Mouse (Mus musculus) intestine, postnatal 0 days (tissue): Measurements from ENCODE around the gene Olfr47. TPM values are rescaled to one million over a fixed set of nuclear protein-coding genes. Genes with fewer than 3 reads are reported as not detected.

Experiments used
- ATAC-seq: fragments of 200-750 bp; cut with Nextera tagmentation; 2 replicates; pipeline ENCODE4 v1.8.0; 2017; ENCODE audit warnings: mild to moderate bottlenecking, moderate TSS enrichment, moderate library complexity
- H3K27ac ChIP-seq: fragments of 300-500 bp; sonication (generic); 2 replicates; pipeline ENCODE4 v1.5.1; 2014; ENCODE audit warnings: mild to moderate bottlenecking, low read depth, low read length, moderate library complexity
- H3K27me3 ChIP-seq: fragments of 300-500 bp; sonication (generic); replicated peaks from 2 replicates; pipeline ENCODE4 v1.6.1; 2014; ENCODE audit warnings: low read length, mixed read lengths; ENCODE audit not compliant: control insufficient read depth, insufficient read depth
- H3K36me3 ChIP-seq: fragments of 300-500 bp; sonication (generic); 2 replicates; pipeline ENCODE4 v1.6.1; 2014; ENCODE audit warnings: mild to moderate bottlenecking, moderate library complexity; ENCODE audit not compliant: control insufficient read depth, insufficient read depth
- H3K4me1 ChIP-seq: fragments of 300-500 bp; sonication (generic); replicated peaks from 2 replicates; pipeline ENCODE4 v1.6.1; 2014; ENCODE audit warnings: antibody characterized with exemption, low read length, mixed read lengths; ENCODE audit not compliant: control insufficient read depth, insufficient read depth
- H3K4me2 ChIP-seq: fragments of 300-500 bp; sonication (generic); replicated peaks from 2 replicates; pipeline ENCODE4 v1.6.1; 2014; ENCODE audit warnings: low read depth, mild to moderate bottlenecking, moderate library complexity
- H3K4me3 ChIP-seq: fragments of 300-500 bp; sonication (generic); 2 replicates; pipeline ENCODE4 v1.5.1; 2014; ENCODE audit warnings: low read depth, low read length
- H3K9ac ChIP-seq: fragments of 300-500 bp; sonication (generic); 2 replicates; pipeline ENCODE4 v1.6.1; 2014; ENCODE audit warnings: mild to moderate bottlenecking, low read depth, low read length
- H3K9me3 ChIP-seq: fragments of 300-500 bp; sonication (generic); 2 replicates; pipeline ENCODE4 v1.6.1; 2016; ENCODE audit warnings: mixed run types; ENCODE audit not compliant: control insufficient read depth
- CTCF ChIP-seq: sonication (generic); IDR thresholded peaks from 2 replicates; pipeline ENCODE4 v1.5.1; 2016; ENCODE audit warnings: low read depth, mild to moderate bottlenecking, control low read depth, antibody characterized with exemption, moderate library complexity
- WGBS: fragments of 180-500 bp; shearing (Covaris S2); extraction: QIAGEN DNeasy Blood & Tissue Kit; methylation state at CpG from one replicate; pipeline ENCODE4 v1.1.7; 2014; 5-methylcytosine and 5-hydroxymethylcytosine counted together
- polyA plus RNA-seq: library from polyadenylated mRNA; unstranded; fragments of >200 nt; fragmentation: Nextera tagmentation; extraction: Ambion mirVana; gene quantifications from 2 replicates; pipeline ENCODE4 v1.2.1, GENCODE M21; 2015

Gene Olfr47
- polyA plus RNA-seq, 1 experiment from 2014 or later, result not detected

DNA sequence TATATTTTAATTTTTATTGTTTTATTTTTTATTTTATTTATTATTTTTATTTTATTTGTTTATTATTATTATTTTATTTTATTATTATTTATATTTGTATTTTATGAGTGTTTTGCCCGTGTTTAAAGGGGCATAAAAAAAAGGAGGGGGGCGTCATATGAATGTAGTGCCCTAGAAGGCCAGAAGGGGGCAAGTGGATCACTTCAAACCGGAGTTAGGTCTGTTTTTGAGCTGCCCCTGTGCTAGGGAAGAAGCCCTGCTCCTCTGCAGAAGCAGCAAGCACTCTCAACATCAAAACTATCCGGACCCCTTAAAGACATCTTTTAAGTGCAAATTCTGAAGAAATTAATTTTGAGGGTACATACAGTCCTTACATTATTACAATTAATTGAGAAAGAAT, 10.7 kb downstream of the Olfr47 start:
- TF ChIP-seq CTCF, result peak; percentile 57
- Histone ChIP-seq H3K27ac (no peak overlapping the region), H3K4me1 (no peaks in the 10 kb centered on the region), H3K27me3 (no peaks in the 10 kb centered on the region), H3K4me2 (no peak overlapping the region), H3K9me3 (no peaks in the 10 kb centered on the region), H3K36me3 (no peaks in the 10 kb centered on the region), H3K4me3 (no peak overlapping the region), H3K9ac (no peak overlapping the region)
- 12% methylated on average over 4 of the region's 4 CpGs for WGBS
- ATAC-seq, result no peak

DNA sequence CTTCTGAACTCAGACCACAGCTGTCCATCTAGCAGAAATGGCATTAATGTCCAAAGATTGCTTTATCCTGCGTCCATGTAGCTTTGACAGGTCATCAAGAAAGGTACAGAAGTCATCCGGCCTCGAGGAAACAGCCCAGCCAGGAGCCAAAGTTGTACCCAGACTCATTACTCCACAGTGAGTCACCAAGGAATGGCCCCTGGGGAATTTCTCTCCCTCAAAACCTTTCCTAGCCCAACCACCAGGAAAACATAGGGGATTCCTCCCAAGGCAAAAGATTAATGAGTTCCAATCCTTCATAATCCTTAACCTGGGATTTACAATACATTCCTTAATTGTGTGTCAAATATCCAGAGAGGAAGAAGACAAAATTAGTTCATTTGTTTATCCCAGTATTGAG, 16.1 kb downstream of the Olfr47 start:
- Histone ChIP-seq H3K9ac (no peak overlapping the region), H3K36me3 (no peaks in the 10 kb centered on the region), H3K4me1 (no peaks in the 10 kb centered on the region), H3K4me3 (no peak overlapping the region), H3K27ac (no peak overlapping the region), H3K4me2 (no peak overlapping the region), H3K9me3 (no peaks in the 10 kb centered on the region), H3K27me3 (no peaks in the 10 kb centered on the region)
- no peak for TF ChIP-seq CTCF
- ATAC-seq, result no peak
- 57% methylated on average over 3 of the region's 3 CpGs for WGBS

DNA sequence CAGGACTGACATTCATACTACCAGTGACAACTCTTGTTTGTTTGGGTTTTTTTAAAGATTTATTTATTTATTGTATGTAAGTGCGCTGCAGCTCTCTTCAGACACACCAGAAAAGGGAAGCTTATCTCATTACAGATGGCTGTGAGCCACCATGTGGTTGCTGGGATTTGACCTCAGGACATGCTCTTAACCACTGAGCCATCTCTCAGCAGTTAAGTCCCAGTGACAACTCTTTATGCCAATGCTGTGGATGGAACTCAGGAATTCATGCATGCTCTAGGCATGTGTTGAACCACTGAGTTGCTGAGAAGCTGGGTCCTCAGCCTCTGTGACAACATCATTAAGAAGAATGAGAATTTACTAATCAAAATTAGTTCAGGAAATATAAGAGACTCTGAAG, 21.7 kb downstream of the Olfr47 start:
- H3K27me3 ChIP-seq, result no peaks in the 10 kb centered on the region
- H3K9me3 ChIP-seq, result no peaks in the 10 kb centered on the region
- no peak for ATAC-seq
- no peak overlapping the region for H3K4me3 ChIP-seq
- no peaks in the 10 kb centered on the region for H3K4me1 ChIP-seq
- H3K4me2 ChIP-seq, result no peak overlapping the region
- WGBS, result 64% methylated on average over 1 of the region's 1 CpGs
- no peak overlapping the region for H3K27ac ChIP-seq
- H3K36me3 ChIP-seq, result no peaks in the 10 kb centered on the region
- H3K9ac ChIP-seq, result no peak overlapping the region
- no peak for TF ChIP-seq CTCF

DNA sequence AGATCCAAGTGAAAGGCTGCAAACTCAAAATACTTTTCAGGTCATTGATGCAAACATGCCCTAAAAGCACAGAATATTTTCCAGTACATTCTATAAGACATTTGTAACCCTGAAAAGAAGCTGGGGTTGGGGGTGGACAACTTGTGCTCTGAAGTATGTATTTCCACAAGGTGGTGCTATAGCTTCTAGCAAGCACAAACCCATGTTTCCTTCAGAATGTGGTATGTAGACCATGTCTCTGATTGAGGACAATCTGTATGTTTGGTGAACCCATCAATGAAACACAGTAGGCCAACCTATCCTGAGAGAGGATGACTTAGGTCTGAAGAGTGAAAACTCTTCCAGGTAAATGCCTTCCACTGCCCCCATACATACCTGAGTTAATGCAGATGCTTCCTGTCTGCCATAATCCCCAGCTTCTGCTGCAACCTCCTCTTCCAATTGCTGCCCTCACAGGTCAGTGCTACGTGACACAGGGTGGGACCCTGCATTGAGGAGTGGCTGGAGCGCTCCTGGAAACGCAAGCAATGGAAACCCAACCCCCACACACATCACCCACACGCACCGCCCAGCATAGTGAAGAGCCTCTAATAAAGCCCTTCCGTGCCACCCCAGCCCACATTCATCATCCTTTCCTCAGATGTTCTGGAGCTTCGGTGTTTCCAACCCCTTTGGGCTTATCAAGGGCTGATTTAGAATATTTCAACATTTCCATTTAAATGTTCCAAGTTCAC, 23.0 kb downstream of the Olfr47 start:
- Histone ChIP-seq H3K4me3 (no peak overlapping the region), H3K4me1 (no peaks in the 10 kb centered on the region), H3K27ac (no peak overlapping the region), H3K27me3 (no peaks in the 10 kb centered on the region), H3K9me3 (no peaks in the 10 kb centered on the region), H3K4me2 (no peak overlapping the region), H3K36me3 (no peaks in the 10 kb centered on the region), H3K9ac (no peak overlapping the region)
- 68% methylated on average over 7 of the region's 7 CpGs for WGBS
- no peak for ATAC-seq
- peak; percentile 89 for TF ChIP-seq CTCF

DNA sequence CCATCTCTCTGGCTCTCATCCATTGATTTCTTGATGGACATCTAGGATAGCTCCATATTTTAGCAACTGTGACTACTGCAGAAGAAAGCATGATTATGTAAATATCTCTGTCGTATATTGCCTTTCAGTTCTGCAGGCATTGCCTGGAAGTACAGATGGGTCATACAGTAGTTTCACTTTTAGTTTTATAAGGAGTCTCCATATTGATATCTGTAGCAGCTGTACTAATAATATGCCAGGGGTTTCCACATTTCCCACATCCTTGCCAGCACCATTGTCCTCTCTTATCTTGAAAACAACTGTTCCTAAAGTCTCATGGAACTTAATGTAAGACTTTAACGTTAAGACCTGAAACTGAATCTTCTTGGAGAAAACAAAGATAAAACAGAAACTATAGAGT, 29.4 kb downstream of the Olfr47 start:
- Histone ChIP-seq H3K4me1 (no peaks in the 10 kb centered on the region), H3K4me2 (no peak overlapping the region; the same call in 1 of the 2 replicates), H3K36me3 (no peaks in the 10 kb centered on the region), H3K4me3 (no peak overlapping the region), H3K27ac (no peak overlapping the region), H3K9me3 (no peaks in the 10 kb centered on the region), H3K27me3 (no peaks in the 10 kb centered on the region), H3K9ac (no peak overlapping the region)
- 25% methylated on average over 2 of the region's 2 CpGs for WGBS
- ATAC-seq, result no peak
- TF ChIP-seq CTCF, result no peak

DNA sequence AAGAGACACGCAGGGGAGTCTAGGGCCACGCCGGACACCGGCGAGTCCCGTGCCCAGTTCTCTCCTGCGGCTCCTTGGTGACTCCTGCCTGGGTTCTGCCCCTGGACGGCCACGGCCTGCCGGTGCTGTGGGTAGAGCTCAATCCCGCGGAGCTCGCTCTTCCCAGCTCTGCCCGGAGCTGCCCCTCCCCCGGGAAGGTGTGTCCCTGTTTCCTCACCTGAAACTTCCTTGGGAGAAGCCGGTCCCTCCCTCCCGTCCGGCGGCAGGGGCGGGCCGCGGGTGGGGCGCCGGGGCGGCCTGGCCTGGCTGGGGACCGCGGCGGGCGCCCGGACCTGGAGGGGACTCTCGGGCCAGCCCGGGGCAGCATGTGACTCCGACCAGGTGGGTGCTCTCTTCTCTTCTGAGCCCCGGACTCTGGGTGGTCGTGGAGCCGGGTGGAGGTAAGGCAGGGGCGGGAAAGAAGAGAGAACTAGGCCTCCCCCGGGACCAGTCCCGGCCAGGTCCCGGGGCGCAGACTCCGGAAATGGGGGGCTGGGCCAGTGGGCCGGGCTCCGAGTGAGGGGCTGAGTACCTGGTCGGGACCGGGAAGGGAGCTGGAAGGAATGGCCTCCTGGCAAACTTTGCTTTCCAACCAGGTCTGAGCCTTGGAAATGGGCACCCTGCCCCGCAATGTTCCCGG, 34.2 kb downstream of the Olfr47 start, which contains the start of gene Arhgef5:
Gene Arhgef5, plus strand, starts transcription at position 220 of the 679 bp plus-strand sequence.
- under 1% methylated on average over 34 of the region's 48 CpGs for WGBS
- Histone ChIP-seq H3K4me3 (peak within 1 kb of the TSS; percentile 87), H3K9me3 (no peaks in the 10 kb centered on the region), H3K36me3 (no peaks in the 10 kb centered on the region), H3K4me2 (peak within 1 kb of the TSS; percentile 82), H3K4me1 (peaks cover 10% of the 10 kb centered on the region), H3K9ac (peak within 1 kb of the TSS; percentile 96), H3K27ac (peak within 1 kb of the TSS; percentile 87), H3K27me3 (no peaks in the 10 kb centered on the region)
- peak; percentile 95 for ATAC-seq
- TF ChIP-seq CTCF, result no peak
